Mouse (Mus musculus) spleen, adult 2 months (tissue): Measurements from ENCODE around the gene Smim13.

Source experiments
- CTCF ChIP-seq: fragments of 200-500 bp; IDR thresholded peaks from 2 replicates; pipeline ENCODE4 v1.5.1; 2011; ENCODE audit warnings: mild to moderate bottlenecking, inconsistent platforms; ENCODE audit not compliant: insufficient read depth, insufficient read length, insufficient replicate concordance; ENCODE audit errors: extremely low read depth
- POLR2A ChIP-seq: fragments of 200-500 bp; IDR thresholded peaks from 2 replicates; pipeline ENCODE4 v1.6.1; 2011; ENCODE audit warnings: low read depth, low read length, inconsistent platforms

GRCm38 (mm10) chr13:41300037-41300436 lies 50.4 kb downstream of the Smim13 start:
- TF ChIP-seq POLR2A (no peak), CTCF (no peak)
